Mouse (Mus musculus) midbrain, embryonic 15.5 days (tissue): ENCODE measurements around the gene Nr3c2. TPM values are rescaled to one million over a fixed set of nuclear protein-coding genes. Genes with fewer than 3 reads are reported as not detected.

Experiments used
- ATAC-seq: fragments of 200-750 bp; cut with Nextera tagmentation; replicated peaks from 2 replicates; pipeline ENCODE4 v1.8.0; 2017; ENCODE audit warnings: moderate TSS enrichment
- H3K27ac ChIP-seq: fragments of 300-500 bp; sonication (generic); 2 replicates; pipeline ENCODE4 v1.5.1; 2015; ENCODE audit warnings: mild to moderate bottlenecking, inconsistent platforms
- H3K27me3 ChIP-seq: fragments of 300-500 bp; sonication (generic); replicated peaks from 2 replicates; pipeline ENCODE4 v1.6.1; 2015; ENCODE audit warnings: inconsistent platforms
- H3K36me3 ChIP-seq: fragments of 300-500 bp; sonication (generic); replicated peaks from 2 replicates; pipeline ENCODE4 v1.6.1; 2015; ENCODE audit warnings: inconsistent platforms
- H3K4me1 ChIP-seq: fragments of 300-500 bp; sonication (generic); 2 replicates; pipeline ENCODE4 v1.6.1; 2015; ENCODE audit warnings: inconsistent platforms
- H3K4me2 ChIP-seq: fragments of 300-500 bp; sonication (generic); 2 replicates; pipeline ENCODE4 v1.6.1; 2015; ENCODE audit warnings: inconsistent platforms, mild to moderate bottlenecking, moderate library complexity
- H3K4me3 ChIP-seq: fragments of 300-500 bp; sonication (generic); 2 replicates; pipeline ENCODE4 v1.5.1; 2015; ENCODE audit warnings: mild to moderate bottlenecking, inconsistent platforms
- H3K9ac ChIP-seq: fragments of 300-500 bp; sonication (generic); 2 replicates; pipeline ENCODE4 v1.6.1; 2015; ENCODE audit warnings: mild to moderate bottlenecking, inconsistent platforms
- H3K9me3 ChIP-seq: fragments of 300-500 bp; sonication (generic); 2 replicates; pipeline ENCODE4 v1.6.1; 2016; ENCODE audit warnings: inconsistent platforms
- WGBS: fragments of 180-500 bp; shearing (Covaris S2); methylation state at CpG from one replicate; pipeline ENCODE4 v1.1.7; 2015; ENCODE audit warnings: mixed read lengths; 5-methylcytosine and 5-hydroxymethylcytosine counted together
- polyA plus RNA-seq: library from polyadenylated mRNA; unstranded; fragments of >200 nt; fragmentation: Nextera tagmentation; extraction: Ambion mirVana; gene quantifications from 2 replicates; pipeline ENCODE4 v1.2.1, GENCODE M21; 2015

Nr3c2 gene
- polyA plus RNA-seq, 1 experiment from 2014 or later = 4.4 TPM

GRCm38 (mm10) chr8:77251134-77251533 lies 351.9 kb downstream of the Nr3c2 start:
- Histone ChIP-seq H3K9me3 (no peaks in the 10 kb centered on the region), H3K9ac (no peak overlapping the region), H3K27me3 (no peaks in the 10 kb centered on the region), H3K4me3 (no peak overlapping the region), H3K36me3 (no peaks in the 10 kb centered on the region), H3K27ac (no peak overlapping the region), H3K4me1 (no peaks in the 10 kb centered on the region), H3K4me2 (no peak overlapping the region)
- ATAC-seq = no peak
- WGBS = 90% methylated on average over 5 of the region's 5 CpGs

GRCm38 (mm10) chr8:77254466-77254865 lies 355.2 kb downstream of the Nr3c2 start:
- WGBS = 82% methylated on average over 5 of the region's 5 CpGs
- Histone ChIP-seq H3K36me3 (no peaks in the 10 kb centered on the region), H3K9me3 (no peaks in the 10 kb centered on the region), H3K27ac (no peak overlapping the region), H3K4me3 (no peak overlapping the region), H3K4me2 (no peak overlapping the region), H3K4me1 (no peaks in the 10 kb centered on the region), H3K9ac (no peak overlapping the region), H3K27me3 (no peaks in the 10 kb centered on the region)
- no peak for ATAC-seq

- WGBS = 82% methylated on average over 5 of the region's 5 CpGs
- no peak overlapping the region for H3K4me3 ChIP-seq
- peak; percentile 73 for ATAC-seq
- no peaks in the 10 kb centered on the region for H3K4me1 ChIP-seq
- H3K9ac ChIP-seq = no peak overlapping the region
- H3K27ac ChIP-seq = no peak overlapping the region
- no peak overlapping the region for H3K4me2 ChIP-seq
- H3K9me3 ChIP-seq = no peaks in the 10 kb centered on the region
- no peaks in the 10 kb centered on the region for H3K36me3 ChIP-seq
- no peaks in the 10 kb centered on the region for H3K27me3 ChIP-seq
Measured at GRCm38 (mm10) chr8:77256450-77257084, 357.3 kb downstream of the Nr3c2 start.

- no peak overlapping the region for H3K27ac ChIP-seq
- ATAC-seq = no peak
Measured at GRCm38 (mm10) chr8:77257085-77257451, 357.8 kb downstream of the Nr3c2 start.

GRCm38 (mm10) chr8:77261215-77261614 lies 362.0 kb downstream of the Nr3c2 start:
- ATAC-seq = no peak
- WGBS = 90% methylated on average over 6 of the region's 6 CpGs
- no peaks in the 10 kb centered on the region for H3K9me3 ChIP-seq
- H3K9ac ChIP-seq = no peak overlapping the region
- no peak overlapping the region for H3K27ac ChIP-seq
- H3K4me2 ChIP-seq = no peak overlapping the region
- no peaks in the 10 kb centered on the region for H3K27me3 ChIP-seq
- no peaks in the 10 kb centered on the region for H3K36me3 ChIP-seq
- no peak overlapping the region for H3K4me3 ChIP-seq
- H3K4me1 ChIP-seq = no peaks in the 10 kb centered on the region

More at GRCm38 (mm10) chr8:77257085-77257451, 357.8 kb downstream of the Nr3c2 start:
- Histone ChIP-seq H3K4me2 (no peak overlapping the region), H3K27me3 (no peaks in the 10 kb centered on the region), H3K9me3 (no peaks in the 10 kb centered on the region), H3K9ac (no peak overlapping the region), H3K4me3 (no peak overlapping the region), H3K4me1 (no peaks in the 10 kb centered on the region), H3K36me3 (no peaks in the 10 kb centered on the region)
- 94% methylated on average over 12 of the region's 12 CpGs for WGBS

GRCm38 (mm10) chr8:77262216-77263009 lies 363.2 kb downstream of the Nr3c2 start:
- H3K4me1 ChIP-seq = no peaks in the 10 kb centered on the region
- no peak overlapping the region for H3K4me3 ChIP-seq
- H3K4me2 ChIP-seq = no peak overlapping the region
- H3K9me3 ChIP-seq = no peaks in the 10 kb centered on the region
- no peaks in the 10 kb centered on the region for H3K27me3 ChIP-seq
- no peak overlapping the region for H3K27ac ChIP-seq
- H3K9ac ChIP-seq = no peak overlapping the region
- ATAC-seq = no peak
- H3K36me3 ChIP-seq = no peaks in the 10 kb centered on the region
- WGBS = 83% methylated on average over 12 of the region's 12 CpGs

- H3K4me2 ChIP-seq = no peak overlapping the region
- H3K27me3 ChIP-seq = no peaks in the 10 kb centered on the region
- H3K9me3 ChIP-seq = no peaks in the 10 kb centered on the region
- H3K9ac ChIP-seq = no peak overlapping the region
- peaks cover 4% of the 10 kb centered on the region; the same call in 1 of the 2 replicates for H3K4me1 ChIP-seq
- no peaks in the 10 kb centered on the region for H3K36me3 ChIP-seq
- no peak; the same call in 1 of the 2 replicates for ATAC-seq
- no peak overlapping the region for H3K27ac ChIP-seq
- WGBS = 27% methylated on average over 1 of the region's 1 CpGs
- H3K4me3 ChIP-seq = no peak overlapping the region
Measured at GRCm38 (mm10) chr8:77267941-77268405, 368.7 kb downstream of the Nr3c2 start.

GRCm38 (mm10) chr8:77272136-77272535 lies 372.9 kb downstream of the Nr3c2 start:
- ATAC-seq = no peak
- H3K27me3 ChIP-seq = no peaks in the 10 kb centered on the region
- H3K27ac ChIP-seq = no peak overlapping the region
- H3K36me3 ChIP-seq = no peaks in the 10 kb centered on the region
- no peak overlapping the region for H3K4me3 ChIP-seq
- no peak overlapping the region for H3K4me2 ChIP-seq
- H3K9ac ChIP-seq = no peak overlapping the region
- H3K9me3 ChIP-seq = no peaks in the 10 kb centered on the region
- peaks cover 4% of the 10 kb centered on the region; the same call in 1 of the 2 replicates for H3K4me1 ChIP-seq
- 87% methylated on average over 6 of the region's 6 CpGs for WGBS

- Histone ChIP-seq H3K4me2 (no peak overlapping the region), H3K36me3 (no peaks in the 10 kb centered on the region), H3K4me1 (no peaks in the 10 kb centered on the region), H3K9me3 (no peaks in the 10 kb centered on the region), H3K9ac (no peak overlapping the region), H3K27ac (no peak overlapping the region), H3K27me3 (no peaks in the 10 kb centered on the region), H3K4me3 (no peak overlapping the region)
- no peak for ATAC-seq
- WGBS = 91% methylated on average over 5 of the region's 5 CpGs
Measured at GRCm38 (mm10) chr8:77275571-77275970, 376.3 kb downstream of the Nr3c2 start.

- Histone ChIP-seq H3K9ac (no peak overlapping the region), H3K9me3 (no peaks in the 10 kb centered on the region), H3K27ac (no peak overlapping the region), H3K36me3 (no peaks in the 10 kb centered on the region), H3K27me3 (no peaks in the 10 kb centered on the region), H3K4me3 (no peak overlapping the region), H3K4me2 (no peak overlapping the region), H3K4me1 (no peaks in the 10 kb centered on the region)
- 88% methylated on average over 10 of the region's 10 CpGs for WGBS
- no peak for ATAC-seq
Measured at GRCm38 (mm10) chr8:77276827-77277226, 377.6 kb downstream of the Nr3c2 start.

GRCm38 (mm10) chr8:77278246-77278645 lies 379.0 kb downstream of the Nr3c2 start:
- H3K36me3 ChIP-seq = no peaks in the 10 kb centered on the region
- no peak overlapping the region for H3K4me2 ChIP-seq
- H3K9ac ChIP-seq = no peak overlapping the region
- H3K4me1 ChIP-seq = no peaks in the 10 kb centered on the region
- H3K27me3 ChIP-seq = no peaks in the 10 kb centered on the region
- no peak overlapping the region for H3K4me3 ChIP-seq
- no peaks in the 10 kb centered on the region for H3K9me3 ChIP-seq
- WGBS = 96% methylated on average over 4 of the region's 4 CpGs
- no peak for ATAC-seq
- H3K27ac ChIP-seq = no peak overlapping the region

- Histone ChIP-seq H3K27ac (no peak overlapping the region), H3K27me3 (no peaks in the 10 kb centered on the region), H3K36me3 (no peaks in the 10 kb centered on the region), H3K4me1 (no peaks in the 10 kb centered on the region), H3K4me3 (no peak overlapping the region), H3K9me3 (no peaks in the 10 kb centered on the region), H3K4me2 (no peak overlapping the region), H3K9ac (no peak overlapping the region)
- peak; percentile 70 for ATAC-seq
- WGBS = 42% methylated on average over 3 of the region's 3 CpGs
Measured at GRCm38 (mm10) chr8:77279977-77280376, 380.7 kb downstream of the Nr3c2 start.
